Mouse (Mus musculus) macrophage (primary cell): ENCODE data around the gene Hist1h2be. TPM values are rescaled to one million over a fixed set of nuclear protein-coding genes. Genes with fewer than 3 reads are reported as not detected.
"Not testable (repeated sequence)": the region's sequence is repeated elsewhere in the genome, so short reads cannot be mapped to it uniquely, and the experiment has no call there.

ENCODE experiments used
- H3K27ac ChIP-seq: fragments of 350-480 bp; formaldehyde crosslinking; 2 replicates; pipeline ENCODE4 v1.9.0; 2021
- H3K36me3 ChIP-seq: fragments of 350-480 bp; formaldehyde crosslinking; 2 replicates; pipeline ENCODE4 v1.9.0; 2021; ENCODE audit errors: inconsistent target
- H3K4me3 ChIP-seq: fragments of 350-480 bp; formaldehyde crosslinking; 2 replicates; pipeline ENCODE4 v1.9.0; 2021; ENCODE audit errors: inconsistent target
- H3K79me2 ChIP-seq: fragments of 350-480 bp; formaldehyde crosslinking; 2 replicates; pipeline ENCODE4 v1.9.0; 2021; ENCODE audit errors: inconsistent target
- WGBS: methylation state at CpG from one replicate; pipeline ENCODE4 v1.1.7; 2026; ENCODE audit warnings: inconsistent platforms; ENCODE audit not compliant: missing documents; 5-methylcytosine and 5-hydroxymethylcytosine counted together
- polyA plus RNA-seq: library from polyadenylated mRNA; stranded (reverse); fragments of 250-400 nt; gene quantifications from 3 replicates; pipeline ENCODE4 v1.2.4, GENCODE M21; 2018; ENCODE audit warnings: inconsistent platforms

The Hist1h2be gene
- polyA plus RNA-seq, 1 experiment from 2014 or later: 0.76 TPM

GRCm38 (mm10) chr13:23572218-23573033, 48.5 kb downstream of the Hist1h2be start:
- peak overlapping the region; percentile 41 for H3K4me3 ChIP-seq
- H3K27ac ChIP-seq: peak overlapping the region; percentile 75
- H3K79me2 ChIP-seq: peaks cover 18% of the 10 kb centered on the region; the same call in 1 of the 2 replicates
- WGBS: 40% methylated on average over 2 of the region's 2 CpGs
- H3K36me3 ChIP-seq: no peaks in the 10 kb centered on the region

GRCm38 (mm10) chr13:23571504-23572217, 49.3 kb downstream of the Hist1h2be start:
- H3K79me2 ChIP-seq: peaks cover 18% of the 10 kb centered on the region; the same call in 1 of the 2 replicates
- 2% methylated on average over 7 of the region's 34 CpGs for WGBS
- peak overlapping the region; percentile 75 for H3K27ac ChIP-seq
- H3K4me3 ChIP-seq: peak overlapping the region; percentile 41
- H3K36me3 ChIP-seq: not testable (repeated sequence)

DNA sequence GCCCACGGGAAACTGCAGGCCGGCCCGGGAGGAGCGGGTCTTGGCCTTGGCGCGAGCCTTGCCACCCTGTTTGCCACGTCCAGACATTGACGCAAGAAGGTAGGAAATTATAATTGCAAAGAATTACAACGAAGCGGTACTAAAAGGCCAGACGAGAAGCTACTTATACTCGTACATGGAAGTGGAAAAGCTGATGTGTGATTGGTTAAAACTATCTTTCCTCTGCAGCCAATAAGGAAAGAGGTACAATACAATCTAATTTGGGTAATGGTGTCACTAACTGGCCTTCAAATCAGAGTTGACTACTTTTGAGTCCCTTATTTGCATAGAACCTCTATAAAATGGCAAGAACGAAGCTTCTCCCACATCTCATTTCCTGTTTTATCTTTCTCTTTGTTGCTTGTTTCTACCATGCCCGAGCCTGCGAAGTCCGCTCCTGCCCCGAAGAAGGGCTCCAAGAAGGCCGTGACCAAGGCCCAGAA, 49.9 kb downstream of the Hist1h2be start, which contains the start of the genes Hist1h2ae and Hist1h2bg:
Gene Hist1h2ae (minus strand): TSS at position 199 of the 482 bp plus-strand sequence.
Gene Hist1h2bg (plus strand): TSS at position 375 of the 482 bp plus-strand sequence.
- Histone ChIP-seq H3K27ac (peak within 1 kb of the TSS; percentile 75), H3K36me3 (no peaks in the 10 kb centered on the region), H3K4me3 (peak within 1 kb of the TSS; percentile 41), H3K79me2 (peaks cover 18% of the 10 kb centered on the region; the same call in 1 of the 2 replicates)
- WGBS: 0% methylated on average over 8 of the region's 18 CpGs

GRCm38 (mm10) chr13:23570261-23571021, 50.5 kb downstream of the Hist1h2be start:
- H3K36me3 ChIP-seq: not testable (repeated sequence)
- Histone ChIP-seq H3K79me2 (peaks cover 18% of the 10 kb centered on the region; the same call in 1 of the 2 replicates), H3K4me3 (peak overlapping the region; percentile 1; the same call in 1 of the 2 replicates), H3K27ac (peak overlapping the region; percentile 46)
- 15% methylated on average over 5 of the region's 41 CpGs for WGBS

GRCm38 (mm10) chr13:23564482-23564881, 56.4 kb downstream of the Hist1h2be start:
- no peak overlapping the region for H3K4me3 ChIP-seq
- 95% methylated on average over 2 of the region's 2 CpGs for WGBS
- no peaks in the 10 kb centered on the region for H3K36me3 ChIP-seq
- H3K79me2 ChIP-seq: no peaks in the 10 kb centered on the region
- no peak overlapping the region for H3K27ac ChIP-seq

DNA sequence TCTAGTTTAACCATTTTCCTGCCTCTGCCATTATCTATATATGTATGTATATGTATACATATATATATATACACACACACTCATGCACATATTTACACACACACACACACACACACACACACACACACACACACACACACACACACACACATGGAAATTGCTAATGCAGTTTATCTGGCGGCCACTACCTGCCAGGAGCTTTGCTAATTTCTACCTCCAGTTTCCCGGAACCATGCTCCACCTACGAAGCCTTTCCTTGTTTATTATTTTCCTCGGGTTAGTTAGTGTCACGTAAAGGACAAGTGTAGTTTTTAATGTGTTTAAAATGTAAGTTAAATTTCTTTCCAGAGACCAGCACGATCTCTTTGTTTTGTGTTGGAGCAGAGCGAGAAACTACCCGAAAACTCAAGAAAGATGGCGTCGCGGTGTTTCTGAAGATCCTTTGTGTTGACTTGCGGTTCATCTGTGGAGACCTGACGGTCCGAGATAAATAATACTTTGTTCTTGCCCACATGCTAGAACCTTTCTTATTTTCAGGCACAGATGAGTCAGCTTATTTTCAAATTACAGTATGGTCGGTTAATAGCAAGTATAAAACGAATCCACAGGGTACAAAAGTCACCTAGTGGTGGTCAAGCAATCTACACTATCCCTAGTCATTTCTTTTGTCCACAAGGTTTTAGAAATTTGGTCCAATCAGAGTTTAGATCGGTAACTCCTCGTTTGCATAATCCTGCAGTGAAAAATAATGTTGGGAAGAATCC, 58.0 kb downstream of the Hist1h2be start:
- Histone ChIP-seq H3K4me3 (peak overlapping the region; percentile 15; the same call in 1 of the 2 replicates), H3K27ac (peak overlapping the region; percentile 91), H3K79me2 (no peaks in the 10 kb centered on the region), H3K36me3 (no peaks in the 10 kb centered on the region)
- 7% methylated on average over 18 of the region's 18 CpGs for WGBS

- not testable (repeated sequence) for H3K79me2 ChIP-seq, H3K36me3 ChIP-seq
- Histone ChIP-seq H3K4me3 (peak within 1 kb of the TSS; percentile 15; the same call in 1 of the 2 replicates), H3K27ac (peak within 1 kb of the TSS; percentile 91)
- WGBS: 0% methylated on average over 23 of the region's 67 CpGs
Observed at GRCm38 (mm10) chr13:23561883-23562659, 58.9 kb downstream of the Hist1h2be start, which contains the start of gene Hist1h3e. Hist1h3e (minus strand) TSS chr13:23562369.

DNA sequence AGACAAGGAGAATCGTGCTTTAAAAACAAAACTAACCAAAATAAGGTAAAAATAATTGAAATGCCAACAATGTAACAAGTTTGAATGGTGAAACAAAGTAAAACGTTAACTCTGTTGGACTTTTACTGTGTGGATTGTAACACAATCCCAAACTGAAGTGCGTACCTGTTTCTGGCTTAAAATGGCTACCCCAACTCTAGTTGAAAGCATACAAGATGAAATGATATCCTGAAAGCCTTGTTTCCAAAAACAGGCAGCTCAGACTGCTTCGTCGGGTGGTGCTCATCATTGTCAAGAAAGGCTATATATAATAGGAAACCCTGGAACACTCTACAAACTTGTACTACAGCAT, 59.4 kb downstream of the Hist1h2be start:
- H3K4me3 ChIP-seq: peak overlapping the region; percentile 5; the same call in 1 of the 2 replicates
- not testable (repeated sequence) for H3K27ac ChIP-seq, H3K79me2 ChIP-seq, H3K36me3 ChIP-seq
- 0% methylated on average over 2 of the region's 5 CpGs for WGBS

DNA sequence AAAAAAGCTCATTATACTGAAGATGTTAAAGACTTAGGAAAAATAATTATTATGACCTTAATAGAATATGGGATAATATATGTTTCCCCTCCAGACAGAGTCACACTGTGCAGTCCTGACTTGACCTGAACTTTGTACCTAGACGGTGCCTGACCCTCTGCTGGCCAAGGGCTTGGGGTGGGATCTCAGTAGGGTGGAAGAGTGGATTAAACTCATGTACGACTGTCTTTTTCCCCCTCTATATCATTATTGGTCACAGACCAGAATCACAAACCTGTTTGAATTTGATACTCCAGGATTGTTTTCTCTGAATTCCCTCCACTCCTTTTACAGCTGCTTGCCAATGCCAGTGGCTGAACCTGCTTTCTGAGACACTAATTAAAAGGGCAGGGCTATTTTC, 60.2 kb downstream of the Hist1h2be start:
- peak overlapping the region; percentile 13; the same call in 1 of the 2 replicates for H3K27ac ChIP-seq
- H3K79me2 ChIP-seq, H3K4me3 ChIP-seq, H3K36me3 ChIP-seq: not testable (repeated sequence)
- 63% methylated on average over 2 of the region's 2 CpGs for WGBS

- 71% methylated on average over 3 of the region's 3 CpGs for WGBS
- H3K4me3 ChIP-seq: peak overlapping the region; percentile 49; the same call in 1 of the 2 replicates
- no peaks in the 10 kb centered on the region for H3K36me3 ChIP-seq
- peak overlapping the region; percentile 85 for H3K27ac ChIP-seq
- H3K79me2 ChIP-seq: no peaks in the 10 kb centered on the region
Observed at GRCm38 (mm10) chr13:23556906-23557305, 64.0 kb downstream of the Hist1h2be start.

DNA sequence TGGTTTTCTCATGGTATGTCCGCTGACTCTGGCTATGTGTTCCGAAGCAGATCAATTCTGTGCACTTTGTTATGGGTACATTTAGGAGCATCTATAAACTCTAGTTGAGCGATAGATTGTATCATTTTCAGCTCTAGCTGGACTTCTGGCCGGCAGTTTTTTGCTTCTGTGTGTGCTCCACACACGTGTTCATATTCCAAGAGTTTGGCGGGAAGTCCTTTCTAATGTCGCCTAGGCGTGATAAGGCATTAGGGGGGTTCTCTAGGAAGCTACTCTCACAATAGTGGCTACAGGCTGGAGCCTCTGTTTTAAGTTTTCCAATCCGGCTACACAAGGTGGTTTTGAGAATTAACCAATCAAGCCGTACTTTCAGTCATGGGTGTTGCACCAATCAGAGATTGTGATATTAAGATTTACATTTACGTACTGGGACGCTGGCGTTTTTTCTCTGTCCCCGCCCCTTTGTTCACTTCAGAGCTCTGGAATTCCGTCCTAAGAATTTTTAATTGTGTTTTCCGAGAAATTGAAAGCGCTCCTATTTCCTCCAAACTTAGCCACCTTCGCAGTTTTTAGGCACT, 65.0 kb downstream of the Hist1h2be start:
- WGBS: 0% methylated on average over 18 of the region's 18 CpGs
- H3K4me3 ChIP-seq: peak overlapping the region; percentile 49

DNA sequence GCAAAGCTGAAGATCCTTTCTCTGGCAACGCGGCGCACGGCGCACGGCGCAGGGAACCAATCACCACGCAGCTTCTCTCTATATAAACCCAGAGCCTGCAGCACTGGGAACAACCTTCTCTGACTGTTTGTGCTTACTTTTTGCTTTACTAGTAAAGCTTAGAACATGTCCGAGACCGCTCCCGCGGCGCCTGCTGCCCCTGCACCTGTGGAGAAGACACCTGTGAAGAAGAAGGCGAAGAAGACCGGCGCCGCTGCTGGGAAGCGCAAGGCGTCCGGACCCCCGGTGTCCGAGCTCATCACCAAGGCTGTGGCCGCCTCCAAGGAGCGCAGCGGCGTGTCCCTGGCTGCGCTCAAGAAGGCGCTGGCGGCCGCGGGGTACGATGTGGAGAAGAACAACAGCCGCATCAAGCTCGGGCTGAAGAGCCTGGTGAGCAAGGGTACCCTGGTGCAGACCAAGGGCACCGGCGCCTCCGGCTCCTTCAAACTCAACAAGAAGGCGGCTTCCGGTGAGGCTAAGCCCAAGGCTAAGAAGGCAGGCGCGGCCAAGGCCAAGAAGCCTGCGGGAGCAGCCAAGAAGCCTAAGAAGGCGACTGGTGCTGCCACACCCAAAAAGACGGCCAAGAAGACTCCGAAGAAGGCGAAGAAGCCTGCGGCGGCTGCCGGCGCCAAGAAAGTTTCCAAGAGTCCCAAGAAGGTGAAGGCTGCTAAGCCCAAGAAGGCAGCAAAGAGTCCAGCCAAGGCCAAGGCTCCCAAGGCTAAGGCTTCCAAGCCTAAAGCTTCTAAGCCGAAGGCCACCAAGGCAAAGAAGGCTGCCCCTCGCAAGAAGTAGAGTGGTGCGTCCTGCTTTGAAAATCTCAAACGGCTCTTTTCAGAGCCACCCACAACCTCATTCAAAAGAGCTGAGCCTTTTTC, 65.7 kb downstream of the Hist1h2be start:
- 1% methylated on average over 38 of the region's 54 CpGs for WGBS
- H3K36me3 ChIP-seq: no peaks in the 10 kb centered on the region
- no peaks in the 10 kb centered on the region for H3K79me2 ChIP-seq
- peak overlapping the region; percentile 49 for H3K4me3 ChIP-seq
- peak overlapping the region; percentile 85 for H3K27ac ChIP-seq

More for the DNA sequence above, 65.0 kb downstream of the Hist1h2be start:
- no peaks in the 10 kb centered on the region for H3K79me2 ChIP-seq
- H3K36me3 ChIP-seq: no peaks in the 10 kb centered on the region
- H3K27ac ChIP-seq: peak overlapping the region; percentile 85
